Mouse (Mus musculus) kidney, postnatal 0 days (tissue): ENCODE data around the gene Arpp21. TPM values are rescaled to one million over a fixed set of nuclear protein-coding genes. Genes with fewer than 3 reads are reported as not detected.

Source experiments
- ATAC-seq: fragments of 200-750 bp; cut with Nextera tagmentation; replicated peaks from 2 replicates; pipeline ENCODE4 v1.8.0; 2017; ENCODE audit warnings: low read depth, moderate number of reproducible peaks, moderate TSS enrichment, moderate library complexity; ENCODE audit not compliant: low FRiP score
- DNase-seq: peaks from one replicate; pipeline ENCODE4 v3.0.0-alpha.2; 2016; ENCODE audit warnings: low spot score
- H3K27ac ChIP-seq: fragments of 300-500 bp; sonication (generic); 2 replicates; pipeline ENCODE4 v1.5.1; 2014; ENCODE audit warnings: mild to moderate bottlenecking
- H3K27me3 ChIP-seq: fragments of 300-500 bp; sonication (generic); 2 replicates; pipeline ENCODE4 v1.6.1; 2014; ENCODE audit warnings: low read length, mixed read lengths; ENCODE audit not compliant: insufficient read depth
- H3K36me3 ChIP-seq: fragments of 300-500 bp; sonication (generic); 2 replicates; pipeline ENCODE4 v1.6.1; 2014; ENCODE audit warnings: low read length, mixed read lengths; ENCODE audit not compliant: insufficient read depth
- H3K4me1 ChIP-seq: fragments of 300-500 bp; sonication (generic); replicated peaks from 2 replicates; pipeline ENCODE4 v1.6.1; 2014; ENCODE audit warnings: antibody characterized with exemption, low read length, mixed read lengths; ENCODE audit not compliant: insufficient read depth
- H3K4me2 ChIP-seq: fragments of 300-500 bp; sonication (generic); 2 replicates; pipeline ENCODE4 v1.6.1; 2014; ENCODE audit warnings: mild to moderate bottlenecking, low read length, moderate library complexity, mixed read lengths
- H3K4me3 ChIP-seq: fragments of 300-500 bp; sonication (generic); replicated peaks from 2 replicates; pipeline ENCODE4 v1.5.1; 2014; ENCODE audit warnings: low read depth, low read length
- H3K9ac ChIP-seq: fragments of 300-500 bp; sonication (generic); 2 replicates; pipeline ENCODE4 v1.6.1; 2014; ENCODE audit warnings: low read depth, low read length
- H3K9me3 ChIP-seq: fragments of 300-500 bp; sonication (generic); replicated peaks from 2 replicates; pipeline ENCODE4 v1.6.1; 2016; ENCODE audit warnings: low read length, inconsistent platforms, mixed read lengths
- CTCF ChIP-seq: IDR thresholded peaks from 2 replicates; pipeline ENCODE4 v1.5.1; 2016; ENCODE audit warnings: antibody characterized with exemption, low read depth, mild to moderate bottlenecking, moderate library complexity
- WGBS: fragments of 180-500 bp; shearing (Covaris S2); extraction: QIAGEN DNeasy Blood & Tissue Kit; methylation state at CpG from one replicate; pipeline ENCODE4 v1.1.7; 2014; 5-methylcytosine and 5-hydroxymethylcytosine counted together
- polyA plus RNA-seq: library from polyadenylated mRNA; unstranded; fragments of >200 nt; fragmentation: Nextera tagmentation; extraction: Ambion mirVana; gene quantifications from 2 replicates; pipeline ENCODE4 v1.2.1, GENCODE M21; 2015

Arpp21 gene
- polyA plus RNA-seq, 1 experiment from 2014 or later: 0.63 TPM

- H3K9me3 ChIP-seq: no peaks in the 10 kb centered on the region
- no peaks in the 10 kb centered on the region for H3K36me3 ChIP-seq
- H3K4me3 ChIP-seq: no peak overlapping the region
- no peak for DNase-seq
- no peak overlapping the region for H3K9ac ChIP-seq
- no peaks in the 10 kb centered on the region for H3K27me3 ChIP-seq
- no peak overlapping the region for H3K4me2 ChIP-seq
- 73% methylated on average over 3 of the region's 3 CpGs for WGBS
- no peak for TF ChIP-seq CTCF
- no peak overlapping the region for H3K27ac ChIP-seq
- ATAC-seq: no peak
- no peaks in the 10 kb centered on the region for H3K4me1 ChIP-seq
Measured at GRCm38 (mm10) chr9:112209803-112210202, 25.9 kb downstream of the Arpp21 start.

- Histone ChIP-seq H3K4me1 (no peaks in the 10 kb centered on the region), H3K9ac (no peak overlapping the region), H3K4me2 (no peak overlapping the region), H3K9me3 (no peaks in the 10 kb centered on the region), H3K27me3 (no peaks in the 10 kb centered on the region), H3K4me3 (no peak overlapping the region), H3K36me3 (no peaks in the 10 kb centered on the region), H3K27ac (no peak overlapping the region)
- no peak for TF ChIP-seq CTCF
- DNase-seq: peak; percentile 47
- peak; percentile 80 for ATAC-seq
- WGBS: 22% methylated on average over 4 of the region's 4 CpGs
Measured at GRCm38 (mm10) chr9:112207767-112208166, 28.0 kb downstream of the Arpp21 start.

GRCm38 (mm10) chr9:112198296-112198695 lies 37.4 kb downstream of the Arpp21 start:
- no peak for ATAC-seq
- no peaks in the 10 kb centered on the region for H3K4me1 ChIP-seq
- no peak overlapping the region for H3K4me3 ChIP-seq
- no peaks in the 10 kb centered on the region for H3K27me3 ChIP-seq
- TF ChIP-seq CTCF: no peak
- no peak overlapping the region for H3K27ac ChIP-seq
- H3K36me3 ChIP-seq: no peaks in the 10 kb centered on the region
- H3K9ac ChIP-seq: no peak overlapping the region
- H3K9me3 ChIP-seq: no peaks in the 10 kb centered on the region
- no peak for DNase-seq
- WGBS: 64% methylated on average over 6 of the region's 6 CpGs
- no peak overlapping the region for H3K4me2 ChIP-seq

- no peak overlapping the region for H3K9ac ChIP-seq
Measured at GRCm38 (mm10) chr9:112194049-112194448, 41.7 kb downstream of the Arpp21 start.

GRCm38 (mm10) chr9:112189394-112189793 lies 46.3 kb downstream of the Arpp21 start:
- Histone ChIP-seq H3K4me1 (no peaks in the 10 kb centered on the region), H3K4me3 (no peak overlapping the region), H3K9ac (no peak overlapping the region), H3K36me3 (no peaks in the 10 kb centered on the region), H3K9me3 (no peaks in the 10 kb centered on the region), H3K27ac (no peak overlapping the region), H3K27me3 (no peaks in the 10 kb centered on the region), H3K4me2 (no peak overlapping the region)
- no peak for DNase-seq
- TF ChIP-seq CTCF: no peak
- 89% methylated on average over 10 of the region's 10 CpGs for WGBS
- ATAC-seq: no peak

More at GRCm38 (mm10) chr9:112194049-112194448, 41.7 kb downstream of the Arpp21 start:
- H3K4me2 ChIP-seq: no peak overlapping the region
- no peaks in the 10 kb centered on the region for H3K9me3 ChIP-seq
- H3K27me3 ChIP-seq: no peaks in the 10 kb centered on the region
- no peak for DNase-seq
- TF ChIP-seq CTCF: no peak
- H3K36me3 ChIP-seq: no peaks in the 10 kb centered on the region
- no peak overlapping the region for H3K27ac ChIP-seq
- no peak for ATAC-seq
- H3K4me3 ChIP-seq: no peak overlapping the region
- no peaks in the 10 kb centered on the region for H3K4me1 ChIP-seq

GRCm38 (mm10) chr9:112188358-112188893 lies 47.3 kb downstream of the Arpp21 start:
- H3K4me2 ChIP-seq: no peak overlapping the region
- DNase-seq: no peak
- no peak for TF ChIP-seq CTCF
- H3K27me3 ChIP-seq: no peaks in the 10 kb centered on the region
- H3K9me3 ChIP-seq: no peaks in the 10 kb centered on the region
- no peak overlapping the region for H3K27ac ChIP-seq
- H3K36me3 ChIP-seq: no peaks in the 10 kb centered on the region
- H3K4me1 ChIP-seq: no peaks in the 10 kb centered on the region
- H3K9ac ChIP-seq: no peak overlapping the region
- 70% methylated on average over 12 of the region's 12 CpGs for WGBS
- ATAC-seq: no peak
- no peak overlapping the region for H3K4me3 ChIP-seq

- no peaks in the 10 kb centered on the region for H3K9me3 ChIP-seq
Measured at GRCm38 (mm10) chr9:112187667-112188066, 48.1 kb downstream of the Arpp21 start.

More at GRCm38 (mm10) chr9:112187667-112188066, 48.1 kb downstream of the Arpp21 start:
- DNase-seq: no peak
- Histone ChIP-seq H3K4me3 (no peak overlapping the region), H3K4me1 (no peaks in the 10 kb centered on the region), H3K27ac (no peak overlapping the region), H3K36me3 (no peaks in the 10 kb centered on the region), H3K9ac (no peak overlapping the region), H3K27me3 (no peaks in the 10 kb centered on the region), H3K4me2 (no peak overlapping the region)
- TF ChIP-seq CTCF: no peak
- no peak for ATAC-seq
- 50% methylated on average over 14 of the region's 14 CpGs for WGBS
